Comparison of ENCODE assay signal across 18 mouse cellular contexts in genomic region chr2:140476891-140477290, GRCm38 (mm10).
"Had no signal": no experiment of that assay in that cellular context is flagged by ENCODE, and none has a peak within 500 bp of the region (broad histone marks: within the 10 kb centered on the region; RNA-seq: fewer than 3 reads in every experiment).

No protein-coding gene starts in this region.

- H3K4me2 ChIP-seq: liver, embryonic 15.5 days; lung, embryonic 15.5 days; midbrain, embryonic 12.5 days; neural tube, embryonic 12.5 days; stomach, embryonic 15.5 days had no signal

- H3K9ac ChIP-seq: liver, embryonic 15.5 days; liver, postnatal 0 days; lung, embryonic 15.5 days; midbrain, embryonic 12.5 days; neural tube, embryonic 12.5 days; stomach, embryonic 15.5 days had no signal

- ATAC-seq: liver, postnatal 0 days; lung, postnatal 0 days had no signal

- H3K27me3 ChIP-seq: liver, embryonic 15.5 days; lung, embryonic 15.5 days; megakaryocyte, embryonic 14.5 days; midbrain, embryonic 12.5 days; neural tube, embryonic 12.5 days; stomach, embryonic 15.5 days had no signal

- H3K4me3 ChIP-seq: liver, embryonic 15.5 days; lung, embryonic 15.5 days; megakaryocyte, embryonic 14.5 days; midbrain, embryonic 12.5 days; neural tube, embryonic 12.5 days; stomach, embryonic 15.5 days had no signal

- DNase-seq: liver, postnatal 0 days; lung, adult 2 months; lung, postnatal 14 days; lung, postnatal 36 days; midbrain, embryonic 14.5 days; right cerebral cortex, postnatal 14 days; thymus, adult 2 months; thymus, postnatal 25 days; thymus, postnatal 4 days had no signal

- H3K36me3 ChIP-seq: liver, embryonic 15.5 days; lung, embryonic 15.5 days; midbrain, embryonic 12.5 days; neural tube, embryonic 12.5 days; stomach, embryonic 15.5 days had no signal

- H3K27ac ChIP-seq: liver, embryonic 15.5 days; lung, embryonic 15.5 days; macrophage; midbrain, embryonic 12.5 days; neural tube, embryonic 12.5 days; stomach, embryonic 15.5 days; stomach, postnatal 0 days had no signal

- H3K9me3 ChIP-seq: liver, embryonic 15.5 days; lung, embryonic 15.5 days; midbrain, embryonic 12.5 days; neural tube, embryonic 12.5 days; stomach, embryonic 15.5 days had no signal

- H3K4me1 ChIP-seq: liver, embryonic 15.5 days; lung, embryonic 15.5 days; megakaryocyte, embryonic 14.5 days; midbrain, embryonic 12.5 days; neural tube, embryonic 12.5 days; stomach, embryonic 15.5 days had no signal
